Mouse (Mus musculus): Measurements from ENCODE around the gene P2ry14.

DNA sequence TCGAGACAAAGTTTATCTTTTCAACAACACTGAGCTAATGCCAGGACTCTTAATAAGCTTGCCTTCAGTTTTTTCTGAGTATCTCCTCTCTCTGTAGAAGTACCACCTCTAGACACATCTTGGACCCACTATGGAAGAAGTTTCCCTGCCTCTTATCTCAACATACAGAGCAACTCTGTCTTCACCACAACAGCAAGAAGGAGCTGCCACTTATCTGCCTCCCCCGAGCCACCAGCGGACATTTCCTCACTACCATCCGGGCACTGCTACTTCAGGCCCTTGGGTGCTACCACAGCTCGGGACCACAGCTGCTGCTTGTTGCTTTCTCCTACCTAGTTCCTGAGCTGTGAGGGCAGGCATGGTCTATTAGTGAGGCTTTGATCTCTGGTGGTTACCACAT is 20.2 kb downstream of the P2ry14 start:
- TF ChIP-seq CTCF (IDR thresholded peaks at IDR 0.05; ENCODE audit: borderline replicate concordance, control insufficient read depth, extremely low read depth, insufficient read depth, low read length, poor library complexity) (no peak), POLR2A (IDR thresholded peaks at IDR 0.05; ENCODE audit: control insufficient read depth, extremely low read depth, insufficient read depth, low read length, poor library complexity) (no peak)
